Mouse (Mus musculus) embryonic facial prominence, embryonic 13.5 days (tissue): Measurements from ENCODE around the gene Gm16427. TPM values are rescaled to one million over a fixed set of nuclear protein-coding genes. Genes with fewer than 3 reads are reported as not detected.
"Not testable (repeated sequence)": the region's sequence is repeated elsewhere in the genome, so short reads cannot be mapped to it uniquely, and the experiment has no call there.

ENCODE experiments used
- ATAC-seq: fragments of 200-750 bp; cut with Nextera tagmentation; 2 replicates; pipeline ENCODE4 v1.8.0; 2017; ENCODE audit warnings: low read depth; ENCODE audit not compliant: insufficient number of reproducible peaks, insufficient read depth, low FRiP score, low TSS enrichment
- H3K27ac ChIP-seq: fragments of 300-500 bp; sonication (generic); 2 replicates; pipeline ENCODE4 v1.5.1; 2015; ENCODE audit warnings: moderate library complexity, mild to moderate bottlenecking, inconsistent platforms
- H3K27me3 ChIP-seq: fragments of 300-500 bp; sonication (generic); 2 replicates; pipeline ENCODE4 v1.6.1; 2015; ENCODE audit warnings: mild to moderate bottlenecking, inconsistent platforms
- H3K36me3 ChIP-seq: fragments of 300-500 bp; sonication (generic); 2 replicates; pipeline ENCODE4 v1.6.1; 2015; ENCODE audit warnings: mild to moderate bottlenecking, inconsistent platforms
- H3K4me1 ChIP-seq: fragments of 300-500 bp; sonication (generic); 2 replicates; pipeline ENCODE4 v1.6.1; 2015; ENCODE audit warnings: inconsistent platforms
- H3K4me2 ChIP-seq: fragments of 300-500 bp; sonication (generic); 2 replicates; pipeline ENCODE4 v1.6.1; 2015; ENCODE audit warnings: moderate library complexity, mild to moderate bottlenecking, inconsistent platforms
- H3K4me3 ChIP-seq: fragments of 300-500 bp; sonication (generic); 2 replicates; pipeline ENCODE4 v1.5.1; 2015; ENCODE audit warnings: mild to moderate bottlenecking, inconsistent platforms
- H3K9ac ChIP-seq: fragments of 300-500 bp; sonication (generic); 2 replicates; pipeline ENCODE4 v1.6.1; 2015; ENCODE audit warnings: mild to moderate bottlenecking, inconsistent platforms
- H3K9me3 ChIP-seq: fragments of 300-500 bp; sonication (generic); 2 replicates; pipeline ENCODE4 v1.6.1; 2016; ENCODE audit warnings: inconsistent platforms
- WGBS: fragments of 180-500 bp; shearing (Covaris S2); methylation state at CpG from one replicate; pipeline ENCODE4 v1.1.7; 2015; ENCODE audit warnings: mixed read lengths; 5-methylcytosine and 5-hydroxymethylcytosine counted together
- polyA plus RNA-seq: library from polyadenylated mRNA; unstranded; fragments of >200 nt; fragmentation: Nextera tagmentation; extraction: Ambion mirVana; gene quantifications from 2 replicates; pipeline ENCODE4 v1.2.1, GENCODE M21; 2015

Gene Gm16427
- not detected in 2 replicates for polyA plus RNA-seq

DNA sequence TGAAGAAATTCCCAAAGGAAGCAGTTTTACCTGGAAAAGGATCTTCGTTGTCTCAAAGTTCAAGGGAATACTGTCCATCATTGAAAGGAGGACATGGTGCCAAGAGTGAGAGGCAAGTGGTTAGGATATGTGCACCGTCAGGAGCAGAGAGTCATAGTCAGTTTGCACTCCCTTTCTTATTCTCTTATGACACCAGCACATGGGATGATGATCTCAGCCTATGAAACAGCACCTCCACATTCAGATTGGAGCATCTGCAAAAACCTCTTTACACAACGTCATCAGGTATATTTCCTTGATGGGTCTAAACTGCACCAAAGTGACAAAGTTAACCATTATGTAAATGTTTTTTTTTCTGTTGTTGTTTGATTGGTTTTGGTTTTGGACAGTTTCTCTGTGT lies at the start of gene Gm16427:
Gene Gm16427 (minus strand): TSS at position 101 of the 400 bp plus-strand sequence.
- H3K27ac ChIP-seq, H3K36me3 ChIP-seq, ATAC-seq, H3K4me3 ChIP-seq, H3K9me3 ChIP-seq, H3K4me1 ChIP-seq, H3K9ac ChIP-seq, H3K27me3 ChIP-seq, H3K4me2 ChIP-seq: not testable (repeated sequence)
- WGBS, result 77% methylated on average over 2 of the region's 3 CpGs

Other genes with a start within 250 kb of the Gm16427 start
- not detected in 2 replicates for gene C87414, start 131.4 kb upstream of the Gm16427 start, polyA plus RNA-seq